Mouse (Mus musculus) embryonic fibroblast, embryonic 13.5 days (primary cell): Measurements from ENCODE around the gene Txlna. TPM values are rescaled to one million over a fixed set of nuclear protein-coding genes. Genes with fewer than 3 reads are reported as not detected.

Source experiments
- H3K27ac ChIP-seq: 2 replicates; pipeline ENCODE4 v1.5.1; 2012; ENCODE audit warnings: low read length, control low read depth, inconsistent platforms; ENCODE audit not compliant: insufficient read depth
- H3K4me1 ChIP-seq: 2 replicates; pipeline ENCODE4 v1.6.1; 2011; ENCODE audit warnings: low read length; ENCODE audit not compliant: control insufficient read depth, insufficient read depth
- H3K4me3 ChIP-seq: 2 replicates; pipeline ENCODE4 v1.5.1; 2011; ENCODE audit warnings: mild to moderate bottlenecking, control low read depth, low read length; ENCODE audit not compliant: insufficient read depth
- CTCF ChIP-seq: IDR thresholded peaks from 2 replicates; pipeline ENCODE4 v1.5.1; 2011; ENCODE audit warnings: mild to moderate bottlenecking, control low read depth, low read length, moderate library complexity, borderline replicate concordance; ENCODE audit not compliant: insufficient read depth
- POLR2A ChIP-seq: IDR thresholded peaks from 2 replicates; pipeline ENCODE4 v1.6.1; 2011; ENCODE audit warnings: low read depth, mild to moderate bottlenecking, control low read depth, low read length, moderate library complexity
- polyA plus RNA-seq: library from polyadenylated mRNA; stranded (reverse); fragments of >200 nt; gene quantifications from 2 replicates; pipeline ENCODE4 v1.2.4, GENCODE M21; 2011; ENCODE audit warnings: low read depth; ENCODE audit not compliant: missing spikeins, insufficient read length

Txlna gene
- polyA plus RNA-seq, 1 experiment = 56.2 TPM

DNA sequence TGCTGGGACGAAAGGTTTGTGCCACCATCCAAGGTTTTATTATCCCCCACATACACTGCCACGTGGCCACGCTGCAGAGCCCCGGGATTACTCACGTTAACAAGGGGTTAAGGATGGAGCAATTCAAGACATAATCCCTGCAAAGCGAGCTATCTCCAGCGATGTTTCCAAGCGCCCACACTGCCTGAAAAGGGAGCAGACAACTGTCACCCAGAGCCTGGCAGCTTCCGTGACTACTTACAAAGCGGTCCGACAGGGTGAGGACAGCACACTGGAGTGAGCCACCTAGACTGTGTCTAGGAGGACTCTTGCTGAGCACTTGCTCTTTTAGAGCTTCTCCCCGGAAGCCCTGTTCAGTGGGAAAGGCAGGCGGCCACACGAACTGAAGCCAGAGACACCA lies 13.9 kb upstream of the Txlna start:
- H3K4me3 ChIP-seq = no peak overlapping the region
- no peak overlapping the region for H3K27ac ChIP-seq
- H3K4me1 ChIP-seq = no peaks in the 10 kb centered on the region
- TF ChIP-seq POLR2A (no peak), CTCF (no peak)

DNA sequence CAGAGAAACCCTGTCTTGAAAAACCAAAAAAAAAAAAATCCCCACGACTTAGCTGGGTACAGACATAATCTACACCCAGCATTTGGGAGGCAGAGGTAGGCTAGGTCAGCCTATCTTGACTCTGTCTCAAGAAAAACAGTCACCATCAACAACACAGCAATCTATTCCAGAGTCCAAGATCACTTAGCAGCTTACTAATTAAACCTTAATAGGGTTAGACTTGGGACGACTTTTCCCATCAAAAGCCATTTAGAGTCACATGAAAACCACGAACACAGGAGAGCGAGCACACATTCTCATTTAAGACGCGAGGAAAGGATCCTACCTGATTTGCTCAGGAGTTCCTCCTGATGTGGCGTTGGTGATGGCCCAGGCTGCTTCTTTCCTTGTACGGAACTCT lies 9.5 kb upstream of the Txlna start:
- TF ChIP-seq POLR2A = no peak
- no peak for TF ChIP-seq CTCF
- H3K27ac ChIP-seq = no peak overlapping the region
- no peaks in the 10 kb centered on the region for H3K4me1 ChIP-seq
- no peak overlapping the region for H3K4me3 ChIP-seq

- H3K4me1 ChIP-seq = no peaks in the 10 kb centered on the region
- H3K27ac ChIP-seq = no peak overlapping the region
- TF ChIP-seq CTCF (no peak), POLR2A (no peak)
- no peak overlapping the region for H3K4me3 ChIP-seq
Observed at GRCm38 (mm10) chr4:129648656-129649055, 7.8 kb upstream of the Txlna start.

DNA sequence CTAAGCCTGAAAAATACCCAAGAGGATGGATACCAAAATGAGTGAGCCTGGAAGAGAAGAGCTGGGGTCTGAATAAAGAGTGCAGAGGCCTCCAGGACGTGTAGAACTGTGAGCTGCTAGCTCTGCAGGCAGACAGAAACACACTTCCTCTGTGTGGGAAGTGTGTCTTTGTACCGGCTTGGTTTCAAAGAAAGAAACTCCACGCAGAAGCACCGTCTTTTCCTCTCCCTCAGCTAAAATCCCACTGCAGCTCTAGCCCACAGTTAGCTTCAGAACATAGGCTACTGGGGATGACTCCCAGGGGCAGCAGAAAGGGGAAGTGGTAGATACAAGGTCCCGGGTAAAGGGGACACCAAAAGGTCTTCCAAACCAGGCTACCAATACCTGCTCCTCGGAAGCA lies 4.3 kb upstream of the Txlna start:
- Histone ChIP-seq H3K27ac (no peak overlapping the region), H3K4me1 (no peaks in the 10 kb centered on the region), H3K4me3 (no peak overlapping the region)
- no peak for TF ChIP-seq POLR2A
- TF ChIP-seq CTCF = no peak

DNA sequence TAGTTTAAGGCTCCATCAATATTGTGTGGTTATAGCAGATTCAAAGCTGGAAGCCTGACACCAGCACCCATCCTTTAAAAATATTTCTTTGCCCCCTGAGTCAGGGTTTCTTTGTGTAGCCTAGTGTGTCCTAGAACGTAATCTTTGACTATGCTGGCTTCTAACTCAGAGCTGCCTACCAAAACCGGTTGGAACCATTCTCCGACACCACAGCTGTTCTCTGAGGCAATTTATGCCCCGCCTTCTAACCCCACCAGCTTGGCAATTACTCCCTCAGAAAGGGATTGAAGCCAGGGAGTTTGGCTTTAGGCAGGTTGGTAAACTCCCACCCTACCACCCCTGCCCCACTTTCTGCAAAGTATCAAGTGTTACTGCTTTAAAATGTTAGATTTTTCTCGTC lies 891 bp upstream of the Txlna start:
- Histone ChIP-seq H3K4me1 (no peaks in the 10 kb centered on the region), H3K27ac (peak overlapping the region; percentile 28; the same call in 1 of the 2 replicates), H3K4me3 (no peak overlapping the region; the same call in 1 of the 2 replicates)
- TF ChIP-seq CTCF = no peak
- no peak for TF ChIP-seq POLR2A

DNA sequence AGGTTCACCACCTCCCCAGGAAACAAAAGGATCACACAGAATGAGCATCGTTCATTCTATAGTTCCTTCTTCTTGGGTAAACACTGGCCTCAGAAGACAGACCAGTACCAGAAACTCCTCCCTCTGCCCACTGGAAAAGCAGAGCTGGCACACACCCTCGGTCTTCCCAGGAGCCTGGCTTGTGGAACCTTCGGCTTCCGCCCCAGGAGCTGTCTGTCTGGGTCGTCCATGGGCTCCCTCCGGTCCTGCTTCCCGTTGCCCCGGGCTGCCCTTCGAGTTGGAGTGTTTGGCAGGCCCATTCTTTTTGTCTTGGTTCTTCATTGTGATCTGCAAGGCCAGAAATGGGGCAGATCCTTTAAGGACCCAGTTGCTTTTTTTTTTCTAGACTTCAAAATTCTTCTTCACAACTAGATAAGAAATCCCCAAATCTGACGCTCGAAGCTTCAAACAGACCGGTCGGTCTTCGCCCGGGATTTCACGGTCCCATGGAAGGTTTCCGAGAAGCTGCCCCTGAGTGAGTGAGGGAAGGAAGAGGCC lies 696 bp downstream of the Txlna start:
- no peaks in the 10 kb centered on the region for H3K4me1 ChIP-seq
- H3K4me3 ChIP-seq = peak overlapping the region; percentile 70
- H3K27ac ChIP-seq = peak overlapping the region; percentile 86
- TF ChIP-seq POLR2A = peak; percentile 78
- TF ChIP-seq CTCF = no peak

DNA sequence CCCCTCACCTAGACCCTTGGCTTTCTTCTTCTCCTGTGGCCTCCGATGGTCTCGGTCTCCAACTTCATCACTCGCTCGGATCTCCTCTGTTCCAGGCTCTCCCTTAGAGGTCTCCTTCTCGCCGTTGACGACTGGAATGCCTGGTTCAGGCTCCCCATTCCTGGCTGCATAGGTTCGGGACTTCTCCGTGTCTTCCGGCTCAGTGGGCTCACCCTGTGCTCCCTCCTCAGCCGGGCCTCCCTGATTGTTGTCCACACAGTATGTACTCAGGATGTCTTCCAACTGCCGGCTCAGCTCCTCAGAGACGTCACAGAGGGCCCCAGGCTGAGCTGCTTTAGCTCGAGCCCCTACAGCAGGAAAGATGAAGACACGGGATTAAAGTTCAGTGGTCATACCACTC lies 1.6 kb downstream of the Txlna start:
- Histone ChIP-seq H3K4me1 (no peaks in the 10 kb centered on the region), H3K27ac (no peak overlapping the region), H3K4me3 (peak overlapping the region; percentile 70)
- no peak for TF ChIP-seq POLR2A
- TF ChIP-seq CTCF = no peak

DNA sequence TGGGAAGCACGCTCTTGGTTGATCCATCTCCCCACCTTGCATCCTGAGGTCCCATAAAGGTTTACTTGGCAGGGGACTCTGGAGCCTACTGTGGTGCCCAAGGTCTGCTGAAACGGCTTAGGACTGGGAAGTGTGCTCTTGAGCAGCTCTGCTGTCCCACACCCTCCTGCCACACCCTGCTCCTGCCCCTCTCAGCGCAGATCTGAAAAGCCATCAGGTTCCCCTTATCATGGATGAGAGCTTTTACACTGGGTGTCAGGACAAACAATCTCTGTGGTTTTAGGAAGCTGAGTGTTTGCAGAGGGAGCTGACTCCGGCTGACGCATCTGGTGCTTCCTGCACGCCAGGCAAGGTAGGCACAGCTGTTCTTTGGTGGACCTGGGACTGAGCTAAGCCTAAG lies 7.0 kb downstream of the Txlna start:
- Histone ChIP-seq H3K27ac (no peak overlapping the region), H3K4me3 (no peak overlapping the region), H3K4me1 (no peaks in the 10 kb centered on the region)
- TF ChIP-seq CTCF (no peak), POLR2A (no peak)

DNA sequence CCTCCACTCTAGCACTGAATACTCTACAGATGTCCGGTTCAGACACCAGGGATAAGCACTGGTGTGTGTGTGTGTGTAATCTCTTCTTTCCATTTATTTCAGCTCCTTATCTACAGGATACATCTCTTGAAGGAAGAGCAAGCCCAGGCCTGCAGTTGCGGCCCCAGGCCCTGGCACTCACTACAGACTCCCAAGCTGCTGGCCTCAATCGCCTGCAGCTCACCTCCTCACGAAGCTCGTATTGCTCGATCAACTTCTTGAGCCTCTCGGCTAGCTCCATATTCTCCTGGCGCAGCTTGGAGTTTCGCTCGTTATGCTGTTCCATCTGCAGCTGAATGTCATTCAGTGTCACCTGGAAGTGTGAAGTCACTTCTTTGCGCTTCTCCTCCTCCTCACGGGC lies 9.0 kb downstream of the Txlna start:
- no peak overlapping the region for H3K4me3 ChIP-seq
- no peaks in the 10 kb centered on the region for H3K4me1 ChIP-seq

GRCm38 (mm10) chr4:129630944-129631343 lies 9.9 kb downstream of the Txlna start:
- TF ChIP-seq CTCF (no peak), POLR2A (no peak)
- Histone ChIP-seq H3K4me1 (no peaks in the 10 kb centered on the region), H3K4me3 (no peak overlapping the region), H3K27ac (no peak overlapping the region)

More for the DNA sequence above, 9.0 kb downstream of the Txlna start:
- H3K27ac ChIP-seq = no peak overlapping the region
- TF ChIP-seq POLR2A = no peak
- no peak for TF ChIP-seq CTCF

DNA sequence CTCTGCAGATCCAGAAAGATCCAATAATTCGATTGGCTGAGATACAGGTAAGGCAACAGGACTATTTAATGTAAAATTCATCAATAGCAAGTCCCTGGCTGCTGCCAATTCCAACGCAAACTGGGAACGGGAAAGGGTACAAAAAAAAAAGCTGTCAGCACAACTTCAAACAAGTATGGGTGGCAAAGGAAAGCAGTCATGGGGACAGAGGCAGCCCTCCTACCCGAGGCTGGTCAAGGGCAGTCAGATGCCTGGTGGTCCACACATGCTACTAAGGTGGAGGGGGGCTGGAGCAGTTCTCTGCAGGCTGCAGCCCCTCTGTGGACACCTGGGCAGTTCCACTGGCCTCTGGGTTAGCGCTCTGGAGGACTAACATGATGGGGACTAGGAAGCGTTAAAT lies 14.8 kb downstream of the Txlna start:
- H3K4me3 ChIP-seq = no peak overlapping the region
- H3K27ac ChIP-seq = no peak overlapping the region
- TF ChIP-seq POLR2A (no peak), CTCF (no peak)
- peaks cover 2% of the 10 kb centered on the region for H3K4me1 ChIP-seq
